Mouse (Mus musculus): ENCODE results near the gene S100pbp. TPM values are rescaled to one million over a fixed set of nuclear protein-coding genes. Genes with fewer than 3 reads are reported as not detected.
"Not testable (repeated sequence)": the region's sequence is repeated elsewhere in the genome, so short reads cannot be mapped to it uniquely, and the experiment has no call there.

S100pbp gene
- polyA plus RNA-seq, 1 experiment, result 28.5 TPM

DNA sequence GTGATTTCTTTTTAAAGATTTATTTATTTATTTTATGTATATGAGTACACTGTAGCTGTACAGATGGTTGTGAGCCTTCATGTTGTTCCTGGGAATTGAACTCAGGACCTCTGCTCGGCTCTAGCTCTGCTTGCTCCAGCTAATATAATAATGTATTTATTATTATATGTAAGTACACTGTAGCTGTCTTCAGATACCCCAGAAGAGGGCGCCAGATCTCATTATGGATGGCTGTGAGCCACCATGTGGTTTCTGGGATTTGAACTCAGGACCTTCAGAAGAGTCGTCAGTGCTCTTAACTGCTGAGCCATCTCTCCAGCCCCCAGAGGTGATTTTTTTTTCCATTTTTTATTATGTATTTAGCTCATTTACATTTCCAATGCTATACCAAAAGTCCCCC lies 23.0 kb upstream of the S100pbp start:
- TF ChIP-seq CTCF (IDR thresholded peaks at IDR 0.05; ENCODE audit: borderline replicate concordance, insufficient read depth, low read depth, low read length), result 0 out of 2 replicates have a peak, but pooled peaks have one; percentile 13
- DNase-seq, result not testable (repeated sequence)

DNA sequence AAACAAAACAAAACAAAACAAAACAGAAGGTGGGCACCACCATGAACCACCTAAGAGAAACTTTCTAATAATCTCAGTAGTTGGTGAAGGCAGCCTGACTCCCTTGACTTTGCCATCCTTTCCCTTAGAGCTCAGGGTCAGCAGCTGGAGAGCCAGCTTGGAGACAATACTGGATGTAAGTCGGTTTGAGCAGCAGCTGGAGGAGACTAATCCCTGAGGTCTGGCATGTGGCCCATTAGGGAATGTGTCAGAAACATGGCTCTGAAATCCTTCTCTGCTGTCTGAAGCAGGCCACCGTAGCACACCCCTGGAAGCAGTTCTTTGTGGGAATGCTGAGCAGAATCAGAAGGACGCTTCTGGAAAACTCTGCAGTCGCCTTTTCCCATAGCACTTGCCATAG lies 21.9 kb upstream of the S100pbp start:
- Histone ChIP-seq H3K4me3 (replicated peaks; ENCODE audit: insufficient read depth, low read depth, low read length) (no peak overlapping the region), H3K4me1 (ENCODE audit: control insufficient read depth, insufficient read depth, low read length) (no peaks in the 10 kb centered on the region), H3K27me3 (ENCODE audit: control insufficient read depth, insufficient read depth, low read length) (no peaks in the 10 kb centered on the region), H3K27ac (ENCODE audit: insufficient read depth, low read length) (no peak overlapping the region)
- WGBS, result 59% methylated on average over 4 of the region's 4 CpGs
- TF ChIP-seq CTCF (IDR thresholded peaks at IDR 0.05; ENCODE audit: borderline replicate concordance, insufficient read depth, low read depth, low read length) (no peak), POLR2A (IDR thresholded peaks at IDR 0.05; ENCODE audit: borderline replicate concordance, insufficient read depth, low read length) (no peak)
- DNase-seq, result no peak

More for the DNA sequence above, 23.0 kb upstream of the S100pbp start:
- H3K27ac ChIP-seq (ENCODE audit: insufficient read depth, low read length); H3K4me1 ChIP-seq (ENCODE audit: control insufficient read depth, insufficient read depth, low read length); H3K4me3 ChIP-seq (replicated peaks; ENCODE audit: insufficient read depth, low read depth, low read length); H3K27me3 ChIP-seq (ENCODE audit: control insufficient read depth, insufficient read depth, low read length): not testable (repeated sequence)
- WGBS, result 70% methylated on average over 3 of the region's 3 CpGs

DNA sequence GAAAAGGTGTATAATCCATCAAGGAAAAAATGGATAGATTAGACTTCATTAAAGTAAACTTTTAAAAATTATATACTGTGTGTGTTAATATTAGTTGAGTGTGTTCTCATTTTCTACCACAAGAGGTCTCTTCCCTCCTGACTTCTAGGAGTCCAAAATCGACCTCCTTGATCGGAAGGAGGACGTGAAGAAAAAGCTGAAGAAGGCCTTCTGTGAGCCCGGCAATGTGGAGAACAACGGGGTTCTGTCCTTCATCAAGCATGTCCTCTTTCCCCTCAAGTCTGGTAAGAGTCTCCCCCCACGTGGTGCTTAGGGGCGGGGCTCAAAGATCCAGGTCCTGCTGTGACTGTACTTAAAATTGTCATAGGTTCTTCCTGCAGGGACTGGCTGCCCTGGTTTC lies 20.0 kb upstream of the S100pbp start:
- H3K4me3 ChIP-seq (replicated peaks; ENCODE audit: insufficient read depth, low read depth, low read length), result no peak overlapping the region
- no peaks in the 10 kb centered on the region for H3K4me1 ChIP-seq (ENCODE audit: control insufficient read depth, insufficient read depth, low read length)
- DNase-seq, result no peak
- no peak for TF ChIP-seq POLR2A (IDR thresholded peaks at IDR 0.05; ENCODE audit: borderline replicate concordance, insufficient read depth, low read length)
- TF ChIP-seq CTCF (IDR thresholded peaks at IDR 0.05; ENCODE audit: borderline replicate concordance, insufficient read depth, low read depth, low read length), result peak; percentile 59; the same call in 1 of the 2 replicates
- H3K27me3 ChIP-seq (ENCODE audit: control insufficient read depth, insufficient read depth, low read length), result no peaks in the 10 kb centered on the region
- WGBS, result 21% methylated on average over 7 of the region's 7 CpGs
- H3K27ac ChIP-seq (ENCODE audit: insufficient read depth, low read length), result no peak overlapping the region

DNA sequence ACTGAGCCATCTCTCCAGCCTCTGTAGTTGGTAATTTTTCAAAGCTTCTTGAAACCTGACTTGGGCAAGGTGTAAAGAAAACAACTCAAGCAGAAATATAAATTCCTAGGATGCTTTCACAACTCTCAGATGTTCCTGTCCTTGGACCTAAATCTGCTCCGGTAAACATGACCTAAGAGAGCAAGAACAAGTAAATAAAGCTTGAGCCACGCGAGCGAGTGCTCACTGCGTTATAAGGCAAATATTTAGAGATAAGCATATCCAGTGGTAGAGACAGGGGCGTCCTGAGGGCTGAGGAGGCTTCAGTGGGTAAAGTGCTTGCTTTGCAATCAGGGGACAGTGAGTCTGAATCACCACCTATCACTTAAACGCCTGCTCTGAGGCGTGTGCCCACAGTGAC lies 17.3 kb upstream of the S100pbp start:
- TF ChIP-seq CTCF (IDR thresholded peaks at IDR 0.05; ENCODE audit: borderline replicate concordance, insufficient read depth, low read depth, low read length) (no peak), POLR2A (IDR thresholded peaks at IDR 0.05; ENCODE audit: borderline replicate concordance, insufficient read depth, low read length) (no peak)
- WGBS, result 93% methylated on average over 8 of the region's 8 CpGs
- H3K4me1 ChIP-seq (ENCODE audit: control insufficient read depth, insufficient read depth, low read length), result no peaks in the 10 kb centered on the region

DNA sequence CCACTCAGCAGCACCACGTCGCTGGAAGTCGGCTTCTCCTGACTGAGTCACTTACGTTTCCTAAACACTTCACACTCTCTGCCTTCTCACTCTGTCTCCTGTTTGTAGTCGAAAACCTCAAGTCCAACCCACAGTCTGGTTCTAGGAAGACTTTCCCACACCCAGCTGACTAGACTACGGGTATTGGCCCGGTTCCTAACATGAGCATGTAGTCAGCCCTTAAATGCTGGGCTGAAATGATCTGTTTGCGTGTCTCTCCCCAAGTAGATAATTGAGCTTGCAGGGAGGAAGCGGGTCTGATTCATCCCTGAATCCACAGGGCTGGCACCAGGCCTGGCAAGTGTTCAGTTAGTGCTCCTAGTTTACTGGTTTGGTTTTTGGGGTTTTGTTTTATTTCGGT lies 15.1 kb upstream of the S100pbp start:
- no peaks in the 10 kb centered on the region for H3K4me1 ChIP-seq (ENCODE audit: control insufficient read depth, insufficient read depth, low read length)
- WGBS, result 84% methylated on average over 10 of the region's 10 CpGs
- H3K27me3 ChIP-seq (ENCODE audit: control insufficient read depth, insufficient read depth, low read length), result no peaks in the 10 kb centered on the region
- TF ChIP-seq CTCF (IDR thresholded peaks at IDR 0.05; ENCODE audit: borderline replicate concordance, insufficient read depth, low read depth, low read length) (no peak), POLR2A (IDR thresholded peaks at IDR 0.05; ENCODE audit: borderline replicate concordance, insufficient read depth, low read length) (no peak)
- no peak overlapping the region for H3K27ac ChIP-seq (ENCODE audit: insufficient read depth, low read length)
- H3K4me3 ChIP-seq (replicated peaks; ENCODE audit: insufficient read depth, low read depth, low read length), result no peak overlapping the region
- no peak for DNase-seq

More for the DNA sequence above, 17.3 kb upstream of the S100pbp start:
- DNase-seq, result no peak
- no peak overlapping the region for H3K4me3 ChIP-seq (replicated peaks; ENCODE audit: insufficient read depth, low read depth, low read length)
- H3K27ac ChIP-seq (ENCODE audit: insufficient read depth, low read length), result no peak overlapping the region
- H3K27me3 ChIP-seq (ENCODE audit: control insufficient read depth, insufficient read depth, low read length), result no peaks in the 10 kb centered on the region

DNA sequence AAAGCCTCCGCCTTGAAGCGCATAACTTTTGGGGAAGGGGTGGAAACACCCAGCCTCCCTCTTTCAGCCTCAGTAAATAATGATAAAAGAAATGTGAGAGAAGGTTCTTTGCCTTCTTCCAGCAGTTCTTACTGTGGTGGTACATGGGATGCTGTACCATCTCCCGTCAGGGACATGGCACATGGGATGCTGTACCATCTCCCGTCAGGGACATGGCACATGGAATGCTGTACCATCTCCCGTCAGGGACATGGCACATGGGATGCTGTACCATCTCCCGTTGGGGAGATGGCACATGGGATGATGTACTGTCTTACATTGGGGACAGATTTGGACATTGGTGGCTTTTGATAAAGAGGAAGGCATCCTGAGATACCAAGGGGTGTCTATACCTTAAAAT lies 8.0 kb upstream of the S100pbp start:
- TF ChIP-seq POLR2A (IDR thresholded peaks at IDR 0.05; ENCODE audit: borderline replicate concordance, insufficient read depth, low read length) (no peak), CTCF (IDR thresholded peaks at IDR 0.05; ENCODE audit: borderline replicate concordance, insufficient read depth, low read depth, low read length) (no peak)
- no peak overlapping the region for H3K4me3 ChIP-seq (replicated peaks; ENCODE audit: insufficient read depth, low read depth, low read length)
- H3K27me3 ChIP-seq (ENCODE audit: control insufficient read depth, insufficient read depth, low read length), result no peaks in the 10 kb centered on the region
- 96% methylated on average over 6 of the region's 6 CpGs for WGBS
- 0 out of 2 replicates have a peak, but pooled peaks cover 2% of the 10 kb centered on the region for H3K4me1 ChIP-seq (ENCODE audit: control insufficient read depth, insufficient read depth, low read length)
- DNase-seq, result no peak
- no peak overlapping the region for H3K27ac ChIP-seq (ENCODE audit: insufficient read depth, low read length)

DNA sequence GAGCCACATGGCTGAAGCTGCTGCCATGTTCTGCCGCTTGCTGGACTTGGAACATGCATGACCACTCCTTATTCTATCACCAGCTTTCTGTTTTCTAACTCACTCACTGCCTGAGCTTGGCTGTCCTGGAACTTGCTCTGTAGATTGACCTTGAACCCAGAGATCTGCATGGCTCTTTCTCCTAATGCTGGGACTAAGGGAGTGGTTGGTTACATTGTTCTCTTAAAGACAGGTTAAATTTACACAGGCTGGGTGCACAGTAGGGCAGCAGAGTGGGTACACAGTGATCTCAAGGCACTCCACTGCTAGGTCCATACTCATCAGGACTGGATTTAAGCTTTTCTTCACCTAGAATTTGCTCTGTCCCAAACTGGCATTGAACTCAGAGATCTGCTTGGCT lies 4.8 kb upstream of the S100pbp start:
- TF ChIP-seq POLR2A (IDR thresholded peaks at IDR 0.05; ENCODE audit: borderline replicate concordance, insufficient read depth, low read length) (no peak), CTCF (IDR thresholded peaks at IDR 0.05; ENCODE audit: borderline replicate concordance, insufficient read depth, low read depth, low read length) (no peak)
- Histone ChIP-seq H3K27me3 (ENCODE audit: control insufficient read depth, insufficient read depth, low read length) (no peaks in the 10 kb centered on the region), H3K4me3 (replicated peaks; ENCODE audit: insufficient read depth, low read depth, low read length) (no peak overlapping the region), H3K27ac (ENCODE audit: insufficient read depth, low read length) (no peak overlapping the region), H3K4me1 (ENCODE audit: control insufficient read depth, insufficient read depth, low read length) (peaks cover 2% of the 10 kb centered on the region)
- 81% methylated on average over 1 of the region's 1 CpGs for WGBS
- no peak for DNase-seq

DNA sequence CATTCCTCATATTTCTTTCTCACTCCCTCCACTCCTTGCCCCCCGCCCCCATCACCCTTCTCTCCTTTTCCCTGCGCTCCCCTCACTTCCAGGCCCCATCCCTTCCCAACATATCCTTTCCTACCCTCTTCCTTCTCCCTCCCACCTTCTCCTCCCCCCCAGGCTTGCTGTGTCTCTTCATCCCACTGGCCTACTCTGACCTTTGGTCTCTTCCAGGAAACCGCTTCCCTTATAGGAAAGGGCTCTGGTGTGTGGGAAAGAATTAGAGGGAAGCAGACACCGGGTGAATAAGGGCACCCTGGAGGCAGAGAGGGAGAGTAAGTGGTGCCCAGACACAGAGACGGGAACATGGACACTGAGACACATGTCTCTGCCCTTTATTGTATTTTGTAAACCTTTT lies 2.2 kb upstream of the S100pbp start:
- no peak for DNase-seq
- 69% methylated on average over 5 of the region's 5 CpGs for WGBS
- TF ChIP-seq CTCF (IDR thresholded peaks at IDR 0.05; ENCODE audit: borderline replicate concordance, insufficient read depth, low read depth, low read length) (no peak), POLR2A (IDR thresholded peaks at IDR 0.05; ENCODE audit: borderline replicate concordance, insufficient read depth, low read length) (no peak)
- no peak overlapping the region for H3K27ac ChIP-seq (ENCODE audit: insufficient read depth, low read length)
- peaks cover 2% of the 10 kb centered on the region for H3K4me1 ChIP-seq (ENCODE audit: control insufficient read depth, insufficient read depth, low read length)
- H3K27me3 ChIP-seq (ENCODE audit: control insufficient read depth, insufficient read depth, low read length), result no peaks in the 10 kb centered on the region
- H3K4me3 ChIP-seq (replicated peaks; ENCODE audit: insufficient read depth, low read depth, low read length), result no peak overlapping the region
